Mouse (Mus musculus) heart, adult 8-10 months (tissue): ENCODE results near the gene Mks1. TPM values are rescaled to one million over a fixed set of nuclear protein-coding genes. Genes with fewer than 3 reads are reported as not detected.

Source experiments
- DNase-seq: peaks from one replicate; pipeline ENCODE4 v3.0.0; 2022; ENCODE audit warnings: low spot score
- total RNA-seq, 4 experiments: library from RNA; stranded (reverse); gene quantifications; 2 replicates each; pipeline ENCODE4 v1.2.4; 2022

The Mks1 gene
- total RNA-seq, 4 experiments from 2014 or later = 2.2 to 4.0 (median 3.4) TPM

- no peak for DNase-seq
These were observed 22.4 kb downstream of the Mks1 start, which contains the start of gene Epx for GRCm38 (mm10) chr11:87875436-87875835. Gene Epx (minus strand): TSS chr11:87875536.

- no peak for DNase-seq
These were observed 26.8 kb downstream of the Mks1 start for GRCm38 (mm10) chr11:87879826-87880225.

GRCm38 (mm10) chr11:87881714-87882113 is 28.7 kb downstream of the Mks1 start:
- DNase-seq = no peak

- DNase-seq = no peak
These were observed 30.5 kb downstream of the Mks1 start for GRCm38 (mm10) chr11:87883493-87883892.

- DNase-seq = no peak
These were observed 31.8 kb downstream of the Mks1 start for GRCm38 (mm10) chr11:87884856-87885255.

- no peak for DNase-seq
These were observed 39.2 kb downstream of the Mks1 start, which contains the start of gene Olfr462 for GRCm38 (mm10) chr11:87892168-87892567. Gene Olfr462 (minus strand): TSS chr11:87892268.

- DNase-seq = no peak
These were observed 44.3 kb downstream of the Mks1 start, which contains the start of gene Olfr463 for GRCm38 (mm10) chr11:87897287-87897686. Gene Olfr463 (minus strand): TSS chr11:87897387.

GRCm38 (mm10) chr11:87904331-87904730 is 51.3 kb downstream of the Mks1 start:
- no peak for DNase-seq

Other genes with a start within 250 kb of the Mks1 start
- under 1 TPM in 2 of 4 experiments, not detected in 2; 0.05 to 0.06 TPM for gene Hsf5, start 236.1 kb upstream of the Mks1 start, total RNA-seq
- under 1 TPM; 0.34 to 0.91 (median 0.46) TPM for gene Rnf43, start 190.5 kb upstream of the Mks1 start, total RNA-seq
- gene Supt4a, start 115.7 kb upstream of the Mks1 start, total RNA-seq = 10 to 100 TPM; 37.1 to 52.2 (median 38.0) TPM
- under 1 TPM in 3 of 4 experiments, not detected in 1; 0.14 to 0.25 (median 0.22) TPM for gene Tspoap1, start 92.7 kb upstream of the Mks1 start, total RNA-seq
- under 1 TPM in 1 of 4 experiments, not detected in 3; 0.89 TPM for gene Mpo, start 59.6 kb upstream of the Mks1 start, total RNA-seq
- not detected for gene Lpo, start 24.9 kb upstream of the Mks1 start, total RNA-seq
- not detected for gene Epx, start 22.3 kb downstream of the Mks1 start, total RNA-seq
- gene Olfr462, start 39.1 kb downstream of the Mks1 start, total RNA-seq = not detected
- not detected for gene Olfr463, start 44.2 kb downstream of the Mks1 start, total RNA-seq
- not detected for gene Olfr464, start 67.8 kb downstream of the Mks1 start, total RNA-seq
- 100 to 1,000 TPM; 414 to 471 (median 442) TPM for gene Dynll2, start 134.3 kb downstream of the Mks1 start, total RNA-seq
- gene Srsf1, start 194.2 kb downstream of the Mks1 start, total RNA-seq = 100 to 1,000 TPM in 3 of 4 experiments, 10 to 100 TPM in 1; 97.6 to 103 (median 102) TPM
- gene Vezf1, start 215.1 kb downstream of the Mks1 start, total RNA-seq = 10 to 100 TPM; 39.8 to 44.7 (median 41.8) TPM
- gene Cuedc1, start 244.8 kb downstream of the Mks1 start, total RNA-seq = 10 to 100 TPM; 47.5 to 55.7 (median 51.0) TPM